Comparison of ENCODE assay signal across 8 mouse cellular contexts in the genomic region with DNA sequence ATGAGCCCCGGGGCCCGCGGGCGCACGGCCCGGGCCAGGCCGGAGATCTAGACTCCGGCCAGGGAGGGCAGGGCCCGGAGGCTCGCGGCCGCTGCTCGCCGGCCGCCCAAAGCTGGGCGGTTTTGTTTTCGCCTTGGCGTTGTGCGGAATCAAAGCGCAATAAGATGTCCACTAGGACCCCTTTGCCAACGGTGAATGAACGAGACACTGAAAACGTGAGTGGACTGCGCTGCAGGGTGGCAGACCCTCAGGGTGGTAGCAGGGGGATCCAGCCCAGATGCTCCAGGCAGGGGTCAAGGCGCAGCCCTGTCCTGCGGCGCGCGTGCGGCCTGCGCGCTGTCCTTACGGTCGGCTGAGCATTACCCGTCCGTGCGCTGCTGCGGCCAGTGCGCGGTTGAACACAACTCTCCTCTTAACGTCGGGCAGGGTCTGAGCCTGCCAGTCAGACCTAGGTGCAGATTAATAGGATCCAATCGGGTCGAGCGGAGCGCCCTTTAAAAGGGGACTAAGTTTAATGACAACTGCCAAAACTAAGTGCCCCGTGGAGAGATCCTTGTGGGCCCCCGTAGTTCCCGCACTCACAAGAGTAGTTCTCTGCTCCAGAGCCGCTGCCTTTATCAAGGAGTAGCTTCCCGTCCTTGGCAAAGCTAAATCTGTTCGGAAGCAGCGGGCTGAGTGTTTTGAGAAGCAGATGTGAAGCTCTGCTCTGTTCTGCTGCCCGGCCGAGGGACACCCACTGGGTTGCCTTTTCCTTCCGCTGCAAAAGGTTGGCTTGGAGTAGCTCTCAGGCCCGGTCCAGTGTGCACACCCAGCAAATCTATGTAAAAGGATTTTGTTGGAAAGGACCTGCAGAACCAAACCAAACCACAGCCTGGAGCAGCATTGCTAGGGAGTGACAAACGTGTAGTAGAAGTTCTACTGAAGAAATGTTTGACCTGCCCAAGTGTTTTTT. TPM values are rescaled to one million over a fixed set of nuclear protein-coding genes. Genes with fewer than 3 reads are reported as not detected.
DNase-seq lines count a peak whose midpoint lies in the region; ATAC-seq and TF ChIP-seq lines count a peak whose summit lies in the region.

No protein-coding gene starts in this region.

- H3K27me3 ChIP-seq in cerebellum, adult 2 months (ENCODE audit: control insufficient read depth, insufficient read depth, low read length), result no peaks in the 10 kb centered on the region
- no peaks in the 10 kb centered on the region for H3K27me3 ChIP-seq in forebrain, embryonic 16.5 days (replicated peaks; ENCODE audit: control insufficient read depth, insufficient read depth, low read length)
- H3K27me3 ChIP-seq in hindbrain, embryonic 13.5 days, result no peaks in the 10 kb centered on the region
- no peaks in the 10 kb centered on the region for H3K27me3 ChIP-seq in midbrain, embryonic 14.5 days (ENCODE audit: control insufficient read depth, insufficient read depth, low read length)

- peak overlapping the region; percentile 89 for H3K27ac ChIP-seq in cerebellum, adult 2 months (ENCODE audit: insufficient read depth, low read length)
- peak overlapping the region; percentile 93 for H3K27ac ChIP-seq in forebrain, embryonic 16.5 days (ENCODE audit: low read length)
- peak overlapping the region; percentile 98 for H3K27ac ChIP-seq in hindbrain, embryonic 13.5 days
- peak overlapping the region; percentile 96 for H3K27ac ChIP-seq in midbrain, embryonic 14.5 days (replicated peaks; ENCODE audit: low read depth, low read length)

- peaks cover 12% of the 10 kb centered on the region for H3K4me1 ChIP-seq in cerebellum, adult 2 months (ENCODE audit: control insufficient read depth, insufficient read depth, low read length)
- peaks cover 25% of the 10 kb centered on the region for H3K4me1 ChIP-seq in forebrain, embryonic 16.5 days (replicated peaks; ENCODE audit: control insufficient read depth, insufficient read depth, low read length)
- peaks cover 35% of the 10 kb centered on the region for H3K4me1 ChIP-seq in hindbrain, embryonic 13.5 days (replicated peaks)
- peaks cover 24% of the 10 kb centered on the region for H3K4me1 ChIP-seq in midbrain, embryonic 14.5 days (ENCODE audit: control insufficient read depth, insufficient read depth, low read length)

- no peaks in the 10 kb centered on the region for H3K36me3 ChIP-seq in forebrain, embryonic 16.5 days (ENCODE audit: control insufficient read depth, insufficient read depth)
- no peaks in the 10 kb centered on the region for H3K36me3 ChIP-seq in hindbrain, embryonic 13.5 days
- H3K36me3 ChIP-seq in midbrain, embryonic 14.5 days (ENCODE audit: control insufficient read depth, insufficient read depth, low read length), result no peaks in the 10 kb centered on the region

- peak overlapping the region; percentile 70 for H3K4me2 ChIP-seq in forebrain, embryonic 16.5 days (ENCODE audit: low read length)
- H3K4me2 ChIP-seq in hindbrain, embryonic 13.5 days, result peak overlapping the region; percentile 84
- peak overlapping the region; percentile 98 for H3K4me2 ChIP-seq in midbrain, embryonic 14.5 days (ENCODE audit: low read length)

- TF ChIP-seq CTCF in cerebellum, adult 2 months (IDR thresholded peaks at IDR 0.05; ENCODE audit: borderline replicate concordance, insufficient read depth, low read depth, low read length), result no peak

- no peak for ATAC-seq in CD4-positive, CD25-positive, alpha-beta regulatory T cell, adult 4 months
- 0 out of 2 replicates have a peak, but pooled peaks have one; percentile 10 for ATAC-seq in forebrain, embryonic 16.5 days
- peak; percentile 29 for ATAC-seq in hindbrain, embryonic 13.5 days (ENCODE audit: low FRiP score)
- peak; percentile 44 for ATAC-seq in midbrain, embryonic 14.5 days (ENCODE audit: low FRiP score, low TSS enrichment)

- peak overlapping the region; percentile 85 for H3K9ac ChIP-seq in forebrain, embryonic 16.5 days (replicated peaks; ENCODE audit: low read depth, low read length)
- H3K9ac ChIP-seq in hindbrain, embryonic 13.5 days, result peak overlapping the region; percentile 100
- peak overlapping the region; percentile 97 for H3K9ac ChIP-seq in midbrain, embryonic 14.5 days (replicated peaks; ENCODE audit: low read length)

- H3K4me3 ChIP-seq in cerebellum, adult 2 months (replicated peaks; ENCODE audit: insufficient read depth, low read depth, low read length), result peak overlapping the region; percentile 85
- H3K4me3 ChIP-seq in forebrain, embryonic 16.5 days (replicated peaks; ENCODE audit: low read length), result peak overlapping the region; percentile 82
- peak overlapping the region; percentile 99 for H3K4me3 ChIP-seq in hindbrain, embryonic 13.5 days
- H3K4me3 ChIP-seq in midbrain, embryonic 14.5 days (replicated peaks; ENCODE audit: low read depth, low read length), result peak overlapping the region; percentile 99

- no peaks in the 10 kb centered on the region for H3K9me3 ChIP-seq in forebrain, embryonic 16.5 days (ENCODE audit: control insufficient read depth, low read length)
- no peaks in the 10 kb centered on the region for H3K9me3 ChIP-seq in hindbrain, embryonic 13.5 days
- H3K9me3 ChIP-seq in midbrain, embryonic 14.5 days (ENCODE audit: control insufficient read depth, low read length), result no peaks in the 10 kb centered on the region

- under 1% methylated on average over 58 of the region's 58 CpGs for WGBS in cerebellum, adult 2 months
- under 1% methylated on average over 58 of the region's 58 CpGs for WGBS in forebrain, embryonic 16.5 days
- under 1% methylated on average over 57 of the region's 58 CpGs for WGBS in hindbrain, embryonic 13.5 days
- under 1% methylated on average over 58 of the region's 58 CpGs for WGBS in midbrain, embryonic 14.5 days

- 0 out of 2 replicates have a peak, but pooled peaks have one; percentile 9 for TF ChIP-seq POLR2A in cerebellum, adult 2 months (IDR thresholded peaks at IDR 0.05; ENCODE audit: borderline replicate concordance, insufficient read depth, low read length)

- peak; percentile 36 for DNase-seq in CD4-positive, CD25-positive, alpha-beta regulatory T cell, adult 2 months (ENCODE audit: low read depth, low spot score)
- DNase-seq in cerebellum, adult 2 months, result peak; percentile 60 to 65
- peak; percentile 61 for DNase-seq in liver
- DNase-seq in midbrain, embryonic 14.5 days, result peak; percentile 58
- peak; percentile 35 for DNase-seq in spleen, adult 12 weeks (ENCODE audit: low spot score)

RNA-seq across cellular contexts. Expression of a gene that starts 0.8 kb away (rescaled TPM):
- polyA plus RNA-seq in CD4-positive, CD25-positive, alpha-beta regulatory T cell, adult 4 months (2017; shearing (Covaris generic)), result 10 to 100 TPM; 28.9 to 33.9 TPM
- 80.0 and 81.4 TPM in 2 replicates for polyA plus RNA-seq in cerebellum, adult 2 months (2012; rRNA removed)
- polyA plus RNA-seq in forebrain, embryonic 16.5 days (2015; fragmentation: Nextera tagmentation; extraction: Ambion mirVana), result 45.0 and 49.2 TPM in 2 replicates
- 50.6 and 50.9 TPM in 2 replicates for polyA plus RNA-seq in hindbrain, embryonic 13.5 days (2015; fragmentation: Nextera tagmentation; extraction: Ambion mirVana)
- polyA plus RNA-seq in midbrain, embryonic 14.5 days (2014; fragmentation: Nextera tagmentation; extraction: Ambion mirVana), result 64.0 and 76.7 TPM in 2 replicates

RNA-seq across cellular contexts. Expression of a gene that starts 37.3 kb away (rescaled TPM):
- polyA plus RNA-seq in CD4-positive, CD25-positive, alpha-beta regulatory T cell, adult 4 months (2017; shearing (Covaris generic)), result 100 to 1,000 TPM in 1 of 2 experiments, 10 to 100 TPM in 1; 76.9 to 116 TPM
- 176 and 183 TPM in 2 replicates for polyA plus RNA-seq in cerebellum, adult 2 months (2012; rRNA removed)
- polyA plus RNA-seq in forebrain, embryonic 16.5 days (2015; fragmentation: Nextera tagmentation; extraction: Ambion mirVana), result 549 and 607 TPM in 2 replicates
- polyA plus RNA-seq in hindbrain, embryonic 13.5 days (2015; fragmentation: Nextera tagmentation; extraction: Ambion mirVana), result 630 TPM in 2 replicates
- polyA plus RNA-seq in midbrain, embryonic 14.5 days (2014; fragmentation: Nextera tagmentation; extraction: Ambion mirVana), result 486 and 550 TPM in 2 replicates
